Mouse (Mus musculus) stomach, postnatal 0 days (tissue): ENCODE results near the gene Eif4e.

Experiments
- CTCF ChIP-seq: IDR thresholded peaks from 2 replicates; pipeline ENCODE4 v1.5.1; 2016; ENCODE audit warnings: antibody characterized with exemption, low read depth, mild to moderate bottlenecking, moderate library complexity
- EP300 ChIP-seq: optimal IDR thresholded peaks from 2 replicates; pipeline ENCODE3; 2016; ENCODE audit warnings: antibody characterized with exemption

- TF ChIP-seq CTCF (no peak), EP300 (no peak)
Observed at GRCm38 (mm10) chr3:138591806-138592365, 65.9 kb downstream of the Eif4e start.
